In genomic region chr7:70604471-70605174, GRCm38 (mm10) we compare ENCODE assay signal across 18 mouse cellular contexts.
"Had no signal": no experiment of that assay in that cellular context is flagged by ENCODE, and none has a peak within 500 bp of the region (broad histone marks: within the 10 kb centered on the region; RNA-seq: fewer than 3 reads in every experiment).

No protein-coding gene starts in this region.

- H3K9ac ChIP-seq: limb, embryonic 12.5 days; limb, embryonic 15.5 days; liver, embryonic 13.5 days; midbrain, embryonic 12.5 days; neural tube, embryonic 13.5 days had no signal

- H3K4me1 ChIP-seq: limb, embryonic 12.5 days; limb, embryonic 15.5 days; liver, embryonic 13.5 days; midbrain, embryonic 12.5 days; neural tube, embryonic 13.5 days had no signal

- H3K27me3 ChIP-seq: limb, embryonic 12.5 days; limb, embryonic 15.5 days; liver, embryonic 13.5 days; midbrain, embryonic 12.5 days; neural tube, embryonic 13.5 days had no signal

- H3K4me3 ChIP-seq: limb, embryonic 12.5 days; limb, embryonic 15.5 days; liver, embryonic 13.5 days; midbrain, embryonic 12.5 days; myocyte; neural tube, embryonic 13.5 days had no signal

- ATAC-seq: midbrain, embryonic 16.5 days had no signal

- H3K27ac ChIP-seq: limb, embryonic 12.5 days; limb, embryonic 15.5 days; liver, embryonic 13.5 days; midbrain, embryonic 12.5 days; neural tube, embryonic 13.5 days; stomach, postnatal 0 days had no signal

- H3K9me3 ChIP-seq: limb, embryonic 12.5 days; limb, embryonic 15.5 days; liver, embryonic 13.5 days; midbrain, embryonic 12.5 days; neural tube, embryonic 13.5 days had no signal

- DNase-seq: kidney, adult 9 months; kidney, postnatal 14 days; kidney, postnatal 4 days; left cerebral cortex, postnatal 4 days; liver, embryonic 13.5 days; lung, adult 2 months; lung, postnatal 14 days; lung, postnatal 4 days; thymus, adult 2 months; thymus, postnatal 14 days; thymus, postnatal 4 days had no signal

- H3K4me2 ChIP-seq: limb, embryonic 12.5 days; limb, embryonic 15.5 days; liver, embryonic 13.5 days; midbrain, embryonic 12.5 days; neural tube, embryonic 13.5 days had no signal

- H3K36me3 ChIP-seq: limb, embryonic 12.5 days; limb, embryonic 15.5 days; liver, embryonic 13.5 days; midbrain, embryonic 12.5 days; neural tube, embryonic 13.5 days had no signal
